Mouse (Mus musculus): ENCODE results near the gene Tmod1. TPM values are rescaled to one million over a fixed set of nuclear protein-coding genes. Genes with fewer than 3 reads are reported as not detected.

Gene Tmod1
- polyA plus RNA-seq, 1 experiment = 36.6 TPM

- Histone ChIP-seq H3K4me2 (ENCODE audit: low read depth) (no peak overlapping the region), H3K27me3 (ENCODE audit: control insufficient read depth, insufficient read depth, insufficient read length) (no peaks in the 10 kb centered on the region), H3K79me2 (ENCODE audit: control insufficient read depth, insufficient read depth) (no peaks in the 10 kb centered on the region), H3K4me3 (no peak overlapping the region), H3ac (ENCODE audit: control insufficient read depth, insufficient read length) (no peak overlapping the region), H3K36me3 (ENCODE audit: control insufficient read depth, insufficient read depth) (no peaks in the 10 kb centered on the region)
- TF ChIP-seq MYOD1 (IDR thresholded peaks at IDR 0.05; ENCODE audit: control insufficient read depth in 1 of 3, insufficient read length in 2 of 3, low read depth in 2 of 3) (no peak), MYOG (IDR thresholded peaks at IDR 0.05; ENCODE audit: control insufficient read depth in 1 of 3, insufficient read depth in 1 of 3, insufficient read length in 2 of 3, low read depth in 2 of 3) (no peak), SRF (IDR thresholded peaks at IDR 0.05; ENCODE audit: control insufficient read depth, insufficient read length, low read depth) (no peak)
Measured at GRCm38 (mm10) chr4:46028224-46028623, 10.5 kb upstream of the Tmod1 start.

GRCm38 (mm10) chr4:46028781-46029180 lies 10.0 kb upstream of the Tmod1 start:
- Histone ChIP-seq H3K27me3 (ENCODE audit: control insufficient read depth, insufficient read depth, insufficient read length) (no peaks in the 10 kb centered on the region), H3K79me2 (ENCODE audit: control insufficient read depth, insufficient read depth) (no peaks in the 10 kb centered on the region), H3K36me3 (ENCODE audit: control insufficient read depth, insufficient read depth) (no peaks in the 10 kb centered on the region), H3K4me3 (no peak overlapping the region), H3K4me2 (ENCODE audit: low read depth) (no peak overlapping the region), H3ac (ENCODE audit: control insufficient read depth, insufficient read length) (no peak overlapping the region)
- no peak for TF ChIP-seq USF1 (IDR thresholded peaks at IDR 0.05; ENCODE audit: low read depth)

- no peaks in the 10 kb centered on the region for H3K79me2 ChIP-seq (ENCODE audit: control insufficient read depth, insufficient read depth)
Measured at GRCm38 (mm10) chr4:46029552-46029951, 9.2 kb upstream of the Tmod1 start.

GRCm38 (mm10) chr4:46032448-46032847 lies 6.3 kb upstream of the Tmod1 start:
- Histone ChIP-seq H3K4me3 (no peak overlapping the region), H3K36me3 (ENCODE audit: control insufficient read depth, insufficient read depth) (no peaks in the 10 kb centered on the region), H3K79me2 (ENCODE audit: control insufficient read depth, insufficient read depth) (no peaks in the 10 kb centered on the region), H3ac (ENCODE audit: control insufficient read depth, insufficient read length) (no peak overlapping the region), H3K4me2 (ENCODE audit: low read depth) (no peak overlapping the region), H3K27me3 (ENCODE audit: control insufficient read depth, insufficient read depth, insufficient read length) (no peaks in the 10 kb centered on the region)
- TF ChIP-seq POLR2AphosphoS2 (IDR thresholded peaks at IDR 0.05; ENCODE audit: insufficient read length, low read depth) (no peak), MAX (IDR thresholded peaks at IDR 0.05; ENCODE audit: low read depth) (no peak), CEBPB (IDR thresholded peaks at IDR 0.05; ENCODE audit: insufficient read depth, poor library complexity, severe bottlenecking) (no peak), MYOG (IDR thresholded peaks at IDR 0.05; ENCODE audit: control insufficient read depth in 1 of 3, insufficient read depth in 1 of 3, insufficient read length in 2 of 3, low read depth in 2 of 3) (no peak), MYOD1 (IDR thresholded peaks at IDR 0.05; ENCODE audit: control insufficient read depth in 1 of 3, insufficient read length in 2 of 3, low read depth in 2 of 3) (no peak), TCF3 (IDR thresholded peaks at IDR 0.05; ENCODE audit: insufficient read length, low read depth) (no peak), USF1 (IDR thresholded peaks at IDR 0.05; ENCODE audit: low read depth) (no peak), REST (IDR thresholded peaks at IDR 0.05; ENCODE audit: insufficient read depth, insufficient read length) (no peak), SRF (IDR thresholded peaks at IDR 0.05; ENCODE audit: control insufficient read depth, insufficient read length, low read depth) (no peak), POLR2A (IDR thresholded peaks at IDR 0.05; ENCODE audit: insufficient read length, low read depth) (no peak), E2F4 (IDR thresholded peaks at IDR 0.05; ENCODE audit: insufficient read depth) (no peak), TCF12 (IDR thresholded peaks at IDR 0.05; ENCODE audit: insufficient read depth, poor library complexity, severe bottlenecking) (no peak)

More at GRCm38 (mm10) chr4:46029552-46029951, 9.2 kb upstream of the Tmod1 start:
- no peaks in the 10 kb centered on the region for H3K36me3 ChIP-seq (ENCODE audit: control insufficient read depth, insufficient read depth)
- H3K27me3 ChIP-seq (ENCODE audit: control insufficient read depth, insufficient read depth, insufficient read length) = no peaks in the 10 kb centered on the region
- TF ChIP-seq SRF (IDR thresholded peaks at IDR 0.05; ENCODE audit: control insufficient read depth, insufficient read length, low read depth) (no peak), REST (IDR thresholded peaks at IDR 0.05; ENCODE audit: insufficient read depth, insufficient read length) (no peak), TCF12 (IDR thresholded peaks at IDR 0.05; ENCODE audit: insufficient read depth, poor library complexity, severe bottlenecking) (no peak), POLR2A (IDR thresholded peaks at IDR 0.05; ENCODE audit: insufficient read length, low read depth) (no peak), MAX (IDR thresholded peaks at IDR 0.05; ENCODE audit: low read depth) (no peak), CEBPB (IDR thresholded peaks at IDR 0.05; ENCODE audit: insufficient read depth, poor library complexity, severe bottlenecking) (no peak), POLR2AphosphoS2 (IDR thresholded peaks at IDR 0.05; ENCODE audit: insufficient read length, low read depth) (no peak), TCF3 (IDR thresholded peaks at IDR 0.05; ENCODE audit: insufficient read length, low read depth) (no peak), MYOG (IDR thresholded peaks at IDR 0.05; ENCODE audit: control insufficient read depth in 1 of 3, insufficient read depth in 1 of 3, insufficient read length in 2 of 3, low read depth in 2 of 3) (no peak), E2F4 (IDR thresholded peaks at IDR 0.05; ENCODE audit: insufficient read depth) (no peak), MYOD1 (IDR thresholded peaks at IDR 0.05; ENCODE audit: control insufficient read depth in 1 of 3, insufficient read length in 2 of 3, low read depth in 2 of 3) (no peak), USF1 (IDR thresholded peaks at IDR 0.05; ENCODE audit: low read depth) (no peak)
- H3ac ChIP-seq (ENCODE audit: control insufficient read depth, insufficient read length) = no peak overlapping the region
- H3K4me2 ChIP-seq (ENCODE audit: low read depth) = no peak overlapping the region
- H3K4me3 ChIP-seq = no peak overlapping the region

- no peaks in the 10 kb centered on the region for H3K79me2 ChIP-seq (ENCODE audit: control insufficient read depth, insufficient read depth)
- no peak overlapping the region for H3K4me3 ChIP-seq
- H3K4me2 ChIP-seq (ENCODE audit: low read depth) = no peak overlapping the region
- no peak overlapping the region for H3ac ChIP-seq (ENCODE audit: control insufficient read depth, insufficient read length)
- H3K27me3 ChIP-seq (ENCODE audit: control insufficient read depth, insufficient read depth, insufficient read length) = no peaks in the 10 kb centered on the region
- no peak for TF ChIP-seq USF1 (IDR thresholded peaks at IDR 0.05; ENCODE audit: low read depth)
- no peaks in the 10 kb centered on the region for H3K36me3 ChIP-seq (ENCODE audit: control insufficient read depth, insufficient read depth)
Measured at GRCm38 (mm10) chr4:46033197-46033596, 5.5 kb upstream of the Tmod1 start.

GRCm38 (mm10) chr4:46038591-46038891 lies 194 bp upstream of the Tmod1 start:
- Histone ChIP-seq H3K27me3 (ENCODE audit: control insufficient read depth, insufficient read depth, insufficient read length) (no peaks in the 10 kb centered on the region), H3K36me3 (ENCODE audit: control insufficient read depth, insufficient read depth) (no peaks in the 10 kb centered on the region), H3K79me2 (ENCODE audit: control insufficient read depth, insufficient read depth) (no peaks in the 10 kb centered on the region), H3K4me3 (peak overlapping the region; percentile 25), H3ac (ENCODE audit: control insufficient read depth, insufficient read length) (no peak overlapping the region), H3K4me2 (ENCODE audit: low read depth) (peak overlapping the region; percentile 73)
- no peak for TF ChIP-seq MYOG (IDR thresholded peaks at IDR 0.05; ENCODE audit: control insufficient read depth in 1 of 3, insufficient read depth in 1 of 3, insufficient read length in 2 of 3, low read depth in 2 of 3)
- no peak for TF ChIP-seq CEBPB (IDR thresholded peaks at IDR 0.05; ENCODE audit: insufficient read depth, poor library complexity, severe bottlenecking)
- TF ChIP-seq MAX (IDR thresholded peaks at IDR 0.05; ENCODE audit: low read depth) = no peak

All from myocyte (in vitro differentiated cells).